Mouse (Mus musculus) spleen, adult 18-20 months (tissue): ENCODE measurements around the gene Styxl1.

Experiments
- DNase-seq, 2 experiments: peaks; one replicate each; pipeline ENCODE4 v3.0.0; 2022; ENCODE audit warnings: mixed read lengths in 2 of 2

Styxl1 gene

DNA sequence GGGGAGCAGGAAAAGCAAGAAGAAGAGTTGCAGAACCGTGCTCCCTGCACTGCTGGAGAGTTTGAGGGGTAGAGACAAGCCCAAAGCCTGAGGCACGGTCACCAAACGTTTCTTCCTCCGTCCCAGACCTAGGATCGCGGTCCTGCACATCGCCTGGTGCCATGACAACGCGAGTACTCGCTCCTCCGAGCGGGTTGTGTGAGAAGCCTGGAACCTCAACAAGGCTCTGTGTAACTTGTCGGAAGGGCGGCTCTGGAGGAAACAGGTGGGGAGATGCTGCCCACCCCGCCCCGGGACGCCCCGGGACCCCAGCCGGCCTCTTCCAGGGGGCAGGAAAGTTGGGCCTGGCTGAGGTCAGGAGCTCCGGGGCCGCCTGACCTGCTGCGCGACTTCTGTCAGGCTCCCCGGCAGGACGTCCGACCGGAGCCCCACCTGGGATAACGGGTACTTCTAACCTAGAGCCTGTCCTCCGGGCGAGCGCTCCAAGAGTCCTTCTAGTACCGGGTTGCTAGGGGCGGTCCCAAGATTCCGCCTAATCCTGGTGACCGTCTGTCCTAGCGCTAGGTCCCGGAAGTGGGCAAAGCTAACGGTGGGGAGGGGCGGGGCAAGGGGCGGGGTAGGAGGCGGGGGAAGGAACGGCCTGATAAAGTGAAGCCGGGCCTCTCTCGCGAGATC lies at the start of gene Styxl1:
Gene Styxl1, minus strand, starts transcription at position 590 of the 675 bp plus-strand sequence.
- DNase-seq: no peak

DNA sequence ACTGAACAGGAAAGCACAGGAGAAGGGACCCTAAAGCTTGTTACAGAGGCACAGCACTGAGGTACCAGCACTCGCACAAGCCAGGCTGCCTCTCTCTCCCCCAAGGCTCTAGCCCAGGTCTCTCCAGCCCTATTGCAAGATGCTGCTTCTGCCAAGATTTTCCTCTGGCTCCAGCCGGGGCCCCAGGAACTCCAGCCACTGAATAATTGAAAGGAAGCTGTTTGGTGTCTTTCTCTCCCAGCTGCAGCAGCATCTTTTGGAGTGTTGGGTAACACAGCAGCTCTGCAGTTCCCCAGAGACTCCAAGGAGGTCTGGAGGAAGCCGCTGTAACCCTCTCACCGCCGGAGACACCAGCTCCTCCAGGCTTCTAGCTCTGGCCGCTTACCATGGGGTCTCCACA lies 48.0 kb upstream of the Styxl1 start:
- DNase-seq: no peak

DNA sequence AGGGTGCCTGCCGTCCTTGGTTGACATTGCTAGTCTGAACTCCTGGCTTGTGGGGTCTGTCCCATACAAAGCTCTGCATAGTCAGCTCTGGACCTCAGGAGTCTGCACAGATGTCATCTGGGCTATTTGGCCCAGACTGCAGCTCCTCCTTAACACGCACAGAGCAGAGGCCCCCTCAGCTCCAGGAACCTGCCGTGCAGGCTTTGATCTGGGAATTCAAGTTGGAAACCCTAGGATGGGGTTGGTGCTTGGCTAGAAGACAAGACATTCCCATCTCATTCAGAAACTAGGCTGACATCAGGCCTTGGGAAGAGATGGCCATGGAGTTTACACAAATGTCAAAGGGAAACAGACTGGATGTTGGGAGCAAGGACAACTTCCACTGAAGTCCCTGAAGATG lies 46.3 kb upstream of the Styxl1 start:
- no peak for DNase-seq

DNA sequence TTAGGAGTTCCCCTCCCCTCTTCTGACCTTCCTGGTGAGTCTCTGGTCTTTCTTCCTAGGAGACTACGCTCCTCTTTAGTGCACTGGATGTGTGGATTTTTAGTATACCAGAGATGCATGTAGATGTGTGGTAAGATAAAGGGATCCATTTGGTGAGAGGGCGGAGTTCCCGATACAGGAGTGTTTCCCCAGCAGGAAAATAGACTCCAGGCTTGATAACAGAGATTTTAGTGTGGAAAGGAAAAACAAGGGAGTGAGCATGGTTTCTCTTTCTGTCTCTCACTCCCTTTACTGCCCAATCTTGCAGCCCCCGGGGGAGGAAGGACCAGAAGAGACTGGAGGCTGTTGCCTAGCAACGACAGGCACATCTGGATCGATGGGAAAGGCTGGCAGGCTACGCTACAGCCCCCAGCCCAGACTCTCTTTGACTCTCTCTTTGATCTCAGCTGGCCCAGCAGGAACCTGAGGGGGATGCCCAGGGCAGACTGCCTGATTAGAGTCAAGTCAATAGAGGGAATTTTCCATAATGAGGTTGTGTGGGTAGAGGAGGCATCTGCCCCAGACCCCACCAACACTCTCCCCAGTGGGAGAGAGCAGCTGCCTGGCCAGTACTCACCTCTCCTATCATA lies 44.2 kb upstream of the Styxl1 start:
- DNase-seq: no peak

DNA sequence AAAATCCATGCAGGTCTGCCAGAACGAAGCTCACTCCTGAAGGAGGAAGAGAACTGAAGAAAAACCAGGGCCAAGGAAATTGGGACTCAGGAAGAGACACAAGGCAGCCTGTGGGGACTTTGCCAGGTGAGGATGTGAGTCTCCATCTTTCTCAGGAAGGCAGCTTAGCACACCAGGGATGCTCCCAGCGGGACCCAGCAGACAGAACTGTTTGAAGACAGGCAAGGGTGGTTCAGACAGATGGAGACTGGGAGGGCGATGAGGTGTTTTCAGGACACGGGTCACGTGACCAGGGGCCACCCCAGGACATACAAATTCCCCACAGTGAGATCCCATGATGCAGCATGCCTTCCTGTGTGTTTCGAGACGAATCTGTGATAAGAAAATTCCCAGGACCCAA lies 40.3 kb upstream of the Styxl1 start:
- DNase-seq: no peak

DNA sequence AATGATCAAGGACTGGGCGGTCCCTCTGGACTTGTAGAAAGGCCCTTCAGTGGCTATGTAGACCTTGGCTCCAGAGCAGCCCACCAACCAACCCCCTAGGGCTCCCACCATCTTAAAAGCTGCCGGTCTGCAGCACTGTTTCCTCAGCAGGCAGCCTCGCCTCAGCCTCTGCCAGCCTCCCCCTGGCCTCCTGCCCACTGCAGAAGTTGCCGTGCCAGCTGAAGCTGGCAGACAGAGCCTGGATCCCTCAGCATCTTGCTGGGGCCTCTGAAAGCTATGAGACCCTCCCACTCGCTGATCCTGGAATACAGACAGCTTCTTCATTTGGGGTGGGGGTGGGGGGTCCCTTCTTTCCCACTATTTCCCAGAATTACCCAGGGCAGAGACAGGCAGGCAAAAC lies 34.8 kb upstream of the Styxl1 start:
- no peak for DNase-seq

DNA sequence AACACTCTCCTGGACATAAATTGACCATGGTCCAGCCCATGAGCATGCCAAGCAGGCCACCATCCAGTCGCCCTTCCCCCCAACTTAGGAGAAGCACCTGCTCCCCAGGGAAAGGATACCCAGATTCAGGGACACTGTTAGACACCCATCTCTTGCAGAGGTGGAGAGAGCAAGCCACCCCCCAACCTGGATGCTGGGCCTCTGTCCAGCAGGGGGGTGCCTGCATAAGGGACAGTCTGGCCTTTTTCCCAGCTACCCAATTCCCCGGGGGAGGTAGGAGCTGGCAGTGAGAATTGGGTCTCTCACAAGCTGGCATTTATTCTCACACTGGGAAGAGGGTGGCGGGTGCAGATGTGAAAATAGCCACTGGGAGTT lies 29.1 kb upstream of the Styxl1 start:
- DNase-seq: no peak

DNA sequence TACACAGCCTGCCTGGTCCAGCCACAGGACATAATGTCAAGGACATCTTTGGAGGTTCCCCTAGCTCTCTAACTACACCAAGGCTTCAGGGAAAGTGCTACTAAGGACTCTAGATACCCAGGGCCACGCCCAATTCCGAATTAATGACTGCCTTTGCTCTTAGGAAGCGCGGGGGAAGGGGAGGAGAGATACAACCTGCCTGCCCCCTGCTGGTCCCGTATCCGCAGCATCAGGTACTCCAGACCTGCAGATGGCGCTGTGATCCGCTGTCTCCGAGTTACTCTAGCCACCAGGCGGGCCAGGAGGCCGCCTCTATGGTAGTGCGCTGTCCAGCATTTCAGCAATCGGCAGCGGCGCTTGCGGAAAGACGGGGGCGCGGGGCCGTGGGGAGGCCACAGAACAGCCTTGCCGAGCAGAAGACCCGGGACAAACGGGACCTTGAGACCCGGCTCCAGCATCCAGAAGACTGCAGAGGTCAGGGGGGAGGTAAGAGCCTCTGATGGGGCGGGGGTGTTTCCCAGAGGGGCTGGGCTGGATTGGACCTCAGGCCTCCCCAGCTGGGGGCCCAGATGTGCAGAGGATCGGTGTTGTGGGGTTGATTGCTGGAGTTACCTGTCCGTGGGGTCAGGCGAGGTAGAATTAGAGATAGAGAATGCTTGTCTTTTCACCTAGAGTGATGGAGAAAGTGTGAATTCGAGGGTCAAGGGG lies 28.5 kb upstream of the Styxl1 start, which contains the start of gene Srrm3:
Gene Srrm3, plus strand, starts transcription at position 336 of the 708 bp plus-strand sequence.
- peak; percentile 77 to 89 for DNase-seq

DNA sequence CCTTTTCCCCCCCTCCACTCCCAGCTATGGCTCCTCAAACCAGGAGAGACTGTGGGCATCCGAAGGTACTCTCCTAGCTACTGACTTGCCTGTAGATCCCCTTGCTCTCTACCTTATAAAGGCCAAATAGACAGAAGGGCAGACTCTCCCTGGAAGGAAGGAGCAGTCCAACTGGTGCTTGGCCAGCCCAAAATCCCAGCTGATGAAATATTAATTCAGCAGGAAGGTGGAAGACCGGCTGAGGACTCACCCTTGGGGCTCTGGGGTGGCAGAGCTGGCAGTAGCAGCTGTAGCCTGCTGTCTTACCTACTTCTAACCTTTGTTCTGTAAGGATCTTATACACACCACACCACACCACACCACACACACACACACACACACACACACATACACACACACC lies 26.6 kb upstream of the Styxl1 start:
- no peak for DNase-seq

DNA sequence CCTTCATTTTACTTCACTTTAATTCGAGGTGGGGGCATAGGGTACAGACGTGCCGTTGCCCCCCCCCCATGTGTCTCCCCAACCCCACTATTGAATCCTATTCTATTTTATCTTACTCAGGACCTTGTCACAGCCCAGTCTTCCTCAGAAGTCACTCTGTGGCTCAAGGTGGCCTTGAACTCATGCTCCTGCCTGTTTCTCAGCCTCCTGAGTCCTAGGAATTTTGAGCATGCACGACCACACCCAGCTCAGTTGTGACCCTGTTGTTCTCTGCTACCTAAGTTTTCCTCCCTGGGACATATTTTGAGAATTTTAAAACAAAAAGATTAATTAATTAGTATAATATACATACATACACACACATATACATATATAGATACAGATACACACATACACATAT lies 25.5 kb upstream of the Styxl1 start:
- no peak for DNase-seq

DNA sequence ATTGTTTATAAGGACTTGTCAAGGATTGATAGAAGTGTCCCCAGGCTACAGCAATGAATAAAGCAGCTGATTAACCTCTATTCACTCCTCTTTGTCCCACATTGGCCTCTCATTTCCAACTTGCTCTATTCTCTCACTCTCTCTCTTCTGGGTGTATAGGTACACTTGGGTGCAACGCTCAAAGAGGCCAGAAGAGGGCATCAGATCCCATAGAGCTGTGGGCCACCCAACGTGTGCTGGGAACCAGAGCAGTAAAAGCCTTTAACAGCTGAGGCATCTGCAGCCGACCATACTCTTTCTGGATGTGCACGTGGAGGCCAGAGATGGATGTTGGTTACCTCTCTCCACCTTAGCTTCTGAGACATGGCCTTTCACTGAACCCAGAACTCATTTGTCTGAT lies 24.9 kb upstream of the Styxl1 start:
- no peak for DNase-seq

DNA sequence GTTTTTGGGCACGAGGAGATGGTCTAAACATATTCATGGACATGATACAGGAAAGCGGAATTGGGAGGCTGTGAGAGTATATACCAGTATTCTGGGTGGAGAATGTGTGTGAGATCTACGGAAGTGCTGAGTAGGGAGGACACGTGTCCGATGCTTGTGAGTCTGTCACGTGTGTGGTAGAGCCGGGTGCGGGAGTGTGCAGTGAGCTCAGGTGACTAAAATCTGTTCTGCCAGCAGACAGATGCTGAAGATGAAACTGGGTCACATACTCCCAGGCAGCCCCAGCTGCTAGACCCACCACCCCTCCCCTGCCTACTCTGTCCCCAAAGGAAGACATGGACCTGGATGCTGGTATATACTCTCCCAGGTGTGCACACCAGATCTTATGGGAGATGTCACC lies 24.5 kb upstream of the Styxl1 start:
- DNase-seq: no peak

DNA sequence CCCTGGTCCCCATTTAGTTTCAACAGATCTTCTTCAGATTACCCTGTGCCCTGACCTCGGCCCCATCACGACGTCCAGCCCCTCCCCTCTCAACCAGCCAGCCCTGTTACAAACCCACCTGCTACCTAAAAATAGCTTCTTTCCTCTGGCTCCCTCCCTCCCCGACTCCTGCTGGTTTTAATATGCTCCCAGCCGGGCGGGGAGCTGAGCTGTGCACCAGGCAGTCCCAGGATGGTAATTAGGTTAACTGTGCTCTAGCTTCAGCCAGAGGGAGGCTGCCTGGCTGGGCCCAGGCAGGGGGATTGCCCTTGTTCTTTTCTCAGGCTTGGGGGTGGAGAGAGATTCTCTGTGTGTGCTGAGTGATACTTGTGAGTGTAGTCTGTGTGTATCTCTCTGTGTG lies 22.7 kb upstream of the Styxl1 start:
- DNase-seq: no peak

DNA sequence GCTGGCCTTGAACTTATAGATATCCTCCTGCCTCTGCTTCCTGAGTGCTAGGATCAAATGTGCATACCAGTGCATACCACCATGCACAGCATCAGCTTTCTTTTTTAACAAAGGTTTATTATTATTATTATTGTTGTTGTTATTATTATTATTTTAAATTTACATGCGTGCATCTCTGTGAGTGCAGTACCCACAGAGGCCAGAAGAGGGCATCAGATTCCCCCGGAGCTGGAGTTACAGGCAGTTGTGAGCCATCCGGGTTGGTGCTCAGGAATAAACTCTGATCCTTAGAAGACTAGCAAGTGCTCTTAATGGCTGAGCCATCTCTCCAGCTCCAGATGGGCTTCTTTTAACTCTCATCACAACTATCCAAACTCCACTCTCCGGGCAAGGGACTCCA lies 21.6 kb upstream of the Styxl1 start:
- no peak for DNase-seq

DNA sequence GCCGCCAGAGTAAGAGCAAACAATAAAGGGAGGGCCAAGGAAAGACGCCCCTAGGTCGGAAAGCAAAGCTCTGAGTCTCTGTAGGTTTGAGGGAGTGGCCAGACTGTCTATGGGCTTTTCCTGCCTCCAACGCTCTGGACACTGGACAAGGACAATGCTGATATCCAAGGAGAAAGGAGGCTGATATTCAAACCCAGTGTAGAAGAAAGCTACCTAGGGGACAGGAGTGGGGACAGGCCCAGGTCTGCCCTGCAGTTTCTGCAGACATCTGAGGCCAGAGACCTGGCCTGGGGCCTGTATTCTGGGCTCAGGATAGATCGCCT lies 16.6 kb upstream of the Styxl1 start:
- DNase-seq: no peak

DNA sequence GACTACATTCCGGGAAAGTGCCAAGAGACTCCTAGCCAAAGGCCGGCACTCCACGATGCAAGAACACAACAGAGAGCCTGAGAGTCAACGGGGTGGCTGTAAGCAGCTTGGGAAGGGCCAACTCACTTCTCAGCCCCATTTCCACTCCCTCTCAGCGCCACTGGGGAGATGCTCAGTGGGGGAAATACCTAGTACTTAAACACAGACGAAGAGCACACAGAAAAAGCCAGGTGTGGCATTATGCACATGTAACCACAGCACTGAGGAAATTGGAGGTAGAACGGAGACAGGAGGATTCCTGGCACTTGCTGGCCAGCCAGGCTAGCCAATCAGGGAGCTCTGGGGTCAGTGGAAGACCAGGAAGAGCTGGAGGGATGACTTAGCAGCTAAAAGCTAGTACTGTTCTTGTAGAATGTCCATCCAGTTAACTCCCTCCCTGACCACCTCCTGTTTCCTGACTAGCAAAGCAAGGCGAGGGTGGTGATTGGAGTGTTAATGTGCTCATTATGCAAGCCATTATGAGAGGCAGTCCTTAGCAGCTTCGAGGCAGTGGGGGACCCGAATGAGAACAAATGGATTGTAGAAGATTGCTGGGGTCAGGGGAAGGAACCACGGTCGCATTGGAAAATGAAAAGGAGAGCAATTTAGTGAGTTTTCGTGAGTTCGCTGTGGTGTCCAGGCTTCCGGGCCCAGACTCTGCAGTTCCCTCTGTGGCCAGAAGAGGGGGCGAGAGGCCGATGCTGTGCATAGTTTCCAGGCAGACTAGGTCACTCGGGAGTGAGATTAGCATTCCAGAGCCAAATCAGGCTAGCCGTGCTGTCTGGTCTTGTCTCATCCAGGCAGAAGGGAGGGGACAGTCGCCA lies 16.0 kb upstream of the Styxl1 start:
- peak; percentile 57 to 85 for DNase-seq

DNA sequence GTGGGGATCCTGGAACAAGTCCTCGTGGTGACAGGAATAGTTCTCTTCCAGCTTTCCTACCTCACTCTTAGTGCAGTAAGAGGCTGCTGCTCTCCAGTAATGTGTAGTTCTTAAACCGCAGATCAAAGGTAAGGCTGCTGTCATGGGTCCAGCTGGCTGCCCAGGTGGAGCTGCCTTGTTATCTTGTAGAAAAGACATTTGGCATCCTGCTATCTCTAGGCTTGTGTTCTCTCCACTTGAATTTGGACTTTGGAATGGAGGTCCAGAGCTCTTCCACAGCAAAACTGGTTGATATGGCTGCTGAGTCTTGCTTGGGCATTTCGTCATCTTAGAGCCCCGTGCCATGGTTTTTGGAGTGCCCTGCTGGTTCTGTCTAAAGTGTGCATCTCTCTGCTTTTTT lies 4.7 kb upstream of the Styxl1 start:
- no peak for DNase-seq

DNA sequence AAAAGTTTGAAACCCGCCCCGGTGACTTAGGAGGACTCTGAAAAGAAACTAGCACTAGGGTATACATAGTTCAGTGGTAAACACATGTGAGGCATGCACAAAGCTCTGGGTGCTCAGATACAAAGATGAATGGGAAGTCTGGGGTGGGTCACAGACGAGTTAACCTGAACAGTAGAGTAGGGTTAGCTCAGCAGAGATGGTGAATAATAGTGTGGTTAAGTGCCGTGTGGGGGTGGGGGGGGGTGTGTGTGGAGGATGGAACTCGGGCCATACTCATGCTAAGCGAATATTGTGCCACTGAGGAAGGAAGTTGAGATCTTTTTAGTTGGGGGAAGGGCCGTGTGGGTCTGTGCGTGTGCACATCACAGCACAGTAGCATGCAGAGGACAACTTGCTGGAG lies 2.1 kb upstream of the Styxl1 start:
- DNase-seq: no peak

DNA sequence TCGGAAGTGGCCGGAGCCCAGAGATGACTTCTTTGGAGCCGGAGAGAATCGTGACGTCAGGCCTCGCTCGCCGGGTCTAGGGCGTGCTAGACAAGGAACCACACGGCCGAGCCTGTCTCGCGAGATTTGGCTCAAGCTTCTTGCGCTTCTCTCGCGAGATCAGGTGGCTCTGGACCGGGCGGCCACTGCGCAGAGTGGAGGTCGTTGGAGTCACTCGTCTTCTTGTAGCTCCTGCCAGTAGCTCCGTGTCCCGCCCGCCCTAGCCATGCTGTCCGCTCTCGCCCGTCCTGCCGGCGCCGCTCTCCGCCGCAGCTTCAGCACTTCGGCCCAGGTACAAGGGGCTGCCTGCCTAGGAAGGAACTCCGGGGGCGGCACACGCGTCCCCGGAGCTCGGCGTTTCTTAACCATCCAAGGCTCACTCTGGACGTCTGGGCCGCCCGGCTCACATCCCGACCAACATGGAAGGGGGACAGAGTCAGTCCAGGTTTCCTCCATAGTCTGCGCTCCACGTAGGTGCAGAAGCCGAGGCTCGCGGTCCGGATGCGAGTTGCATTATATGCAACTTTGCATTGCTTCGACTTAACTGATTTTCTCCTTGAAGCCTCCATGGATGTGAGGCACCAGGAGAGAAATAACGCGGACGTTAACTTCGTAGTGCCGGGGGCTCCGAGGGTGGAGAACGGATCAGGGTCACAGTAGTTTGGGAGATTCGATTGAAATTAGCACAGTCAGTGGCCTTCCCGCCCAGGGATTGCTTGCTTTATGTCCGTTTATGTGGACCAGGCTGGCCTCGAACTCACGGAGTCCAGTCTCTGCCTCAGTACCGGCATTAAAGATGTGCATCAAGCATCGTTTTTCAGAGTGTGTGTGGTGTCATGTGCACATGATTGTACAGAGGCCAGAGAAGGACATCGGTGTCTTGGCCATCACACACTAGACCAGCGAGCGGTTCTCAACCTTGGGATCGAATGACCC lies 573 bp upstream of the Styxl1 start, which contains the start of gene Mdh2:
Gene Mdh2, plus strand, starts transcription at position 10 of the 975 bp plus-strand sequence.
- DNase-seq: peak; percentile 96 to 99

DNA sequence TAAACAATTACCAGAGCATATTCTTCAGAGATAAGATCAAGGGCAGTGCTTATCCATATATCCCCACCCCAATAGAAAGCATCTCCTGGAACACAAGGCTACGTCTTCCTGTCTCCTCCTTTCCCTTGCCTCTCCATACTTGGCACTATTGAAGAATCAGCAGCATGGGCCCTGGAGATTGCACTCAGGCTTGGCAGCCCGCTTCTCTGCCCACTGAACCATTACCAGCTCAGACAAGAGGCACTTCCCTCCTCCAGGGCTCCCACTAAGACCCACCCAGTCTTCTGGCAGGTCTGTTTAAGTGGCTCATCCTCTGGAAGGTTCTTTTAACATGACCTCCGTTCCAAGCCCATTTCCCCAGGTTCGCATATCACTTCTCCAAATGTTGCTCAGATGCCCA lies 1.6 kb downstream of the Styxl1 start:
- no peak for DNase-seq

DNA sequence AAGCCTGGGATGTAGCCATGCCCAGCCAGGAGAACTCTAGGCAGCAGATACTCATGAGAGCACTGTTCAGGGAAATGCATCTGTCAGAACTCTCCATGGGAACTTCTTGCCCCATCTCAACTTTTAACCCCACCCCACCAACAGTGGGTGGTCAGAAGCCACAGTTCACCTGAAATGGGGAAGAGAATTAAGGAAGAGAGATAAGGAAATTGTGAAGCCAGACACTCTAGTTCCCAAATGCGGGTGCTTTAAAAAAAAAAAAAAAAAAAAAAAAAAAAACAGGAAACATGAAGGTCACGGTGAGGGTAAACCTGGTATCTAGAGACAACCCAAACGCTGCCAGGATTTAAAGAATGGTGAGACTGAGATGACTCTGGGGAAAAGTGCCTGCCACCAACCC lies 5.7 kb downstream of the Styxl1 start:
- no peak for DNase-seq

DNA sequence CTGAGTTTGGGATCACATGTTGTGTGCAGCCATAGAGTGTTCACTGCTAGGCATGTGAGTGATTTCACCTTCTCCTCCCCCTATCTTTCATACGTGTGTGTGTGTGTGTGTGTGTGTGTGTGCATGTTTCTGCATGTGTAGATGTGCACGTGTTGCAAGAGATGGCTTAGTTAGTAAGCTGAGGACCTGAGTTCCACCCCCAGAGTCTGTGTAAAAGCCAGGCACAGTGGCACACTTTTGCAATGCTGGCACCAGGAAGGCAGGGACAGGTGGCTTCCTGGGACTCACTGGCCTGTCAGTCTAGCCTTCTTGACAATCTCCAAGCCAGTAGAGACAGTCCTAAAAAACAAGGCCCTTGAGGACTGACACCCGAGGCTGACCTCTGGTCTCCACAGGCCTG lies 13.2 kb downstream of the Styxl1 start:
- DNase-seq: no peak
